Mouse (Mus musculus): ENCODE measurements around the gene Kmt5c. TPM values are rescaled to one million over a fixed set of nuclear protein-coding genes. Genes with fewer than 3 reads are reported as not detected.
A peak's percentile ranks its signal among the peaks of the same experiment; 100 is the strongest.

Kmt5c gene
- 10 to 100 TPM; 26.1 to 39.8 (median 33.0) TPM for total RNA-seq (2022)

DNA sequence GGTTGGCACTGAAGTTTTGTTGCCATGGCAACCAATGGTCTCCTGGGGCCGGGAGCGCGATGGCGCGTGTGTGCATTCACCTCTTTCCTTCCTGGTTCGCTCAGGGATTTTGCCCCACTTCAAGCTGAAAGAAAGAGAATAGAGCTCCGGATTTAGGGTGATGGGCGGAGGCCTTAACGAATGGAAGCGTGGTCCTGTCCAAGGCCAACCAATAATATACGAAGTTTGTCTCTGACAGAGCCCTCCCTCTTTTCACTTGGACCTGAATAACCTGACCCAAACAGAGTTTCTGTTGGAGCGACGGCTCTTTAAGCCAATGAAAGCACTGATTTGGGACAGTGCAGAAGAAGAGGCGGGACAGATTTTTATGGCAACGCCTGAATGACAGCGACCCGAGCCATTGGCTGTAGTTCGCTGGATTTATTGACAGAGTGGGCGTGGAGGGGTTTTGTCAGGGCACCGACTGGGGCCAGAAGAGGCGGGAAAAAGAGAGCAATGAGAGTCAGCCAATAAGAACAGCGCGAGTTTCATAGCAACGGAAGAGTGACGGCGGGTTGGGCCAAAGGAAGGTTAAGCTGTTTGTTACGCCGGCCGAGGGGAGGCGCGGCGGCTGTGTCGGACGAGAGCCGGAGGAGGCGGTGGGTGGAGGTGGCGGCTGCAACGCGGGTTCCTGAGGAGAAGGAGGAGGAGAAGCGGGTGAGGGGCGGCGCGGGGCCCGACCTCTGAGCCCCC is at the start of gene Kmt5c:
Gene Kmt5c (plus strand): TSS at position 572 of the 732 bp plus-strand sequence.
- DNase-seq (ENCODE audit: low spot score in 2 of 2): peak; percentile 99 to 100

- DNase-seq (ENCODE audit: low spot score in 2 of 2): peak; percentile 77 to 81
These were observed 49.5 kb upstream of the Kmt5c start, which contains the start of gene Brsk1 for GRCm38 (mm10) chr7:4690387-4690786. Gene Brsk1 (plus strand): TSS chr7:4690604.

DNA sequence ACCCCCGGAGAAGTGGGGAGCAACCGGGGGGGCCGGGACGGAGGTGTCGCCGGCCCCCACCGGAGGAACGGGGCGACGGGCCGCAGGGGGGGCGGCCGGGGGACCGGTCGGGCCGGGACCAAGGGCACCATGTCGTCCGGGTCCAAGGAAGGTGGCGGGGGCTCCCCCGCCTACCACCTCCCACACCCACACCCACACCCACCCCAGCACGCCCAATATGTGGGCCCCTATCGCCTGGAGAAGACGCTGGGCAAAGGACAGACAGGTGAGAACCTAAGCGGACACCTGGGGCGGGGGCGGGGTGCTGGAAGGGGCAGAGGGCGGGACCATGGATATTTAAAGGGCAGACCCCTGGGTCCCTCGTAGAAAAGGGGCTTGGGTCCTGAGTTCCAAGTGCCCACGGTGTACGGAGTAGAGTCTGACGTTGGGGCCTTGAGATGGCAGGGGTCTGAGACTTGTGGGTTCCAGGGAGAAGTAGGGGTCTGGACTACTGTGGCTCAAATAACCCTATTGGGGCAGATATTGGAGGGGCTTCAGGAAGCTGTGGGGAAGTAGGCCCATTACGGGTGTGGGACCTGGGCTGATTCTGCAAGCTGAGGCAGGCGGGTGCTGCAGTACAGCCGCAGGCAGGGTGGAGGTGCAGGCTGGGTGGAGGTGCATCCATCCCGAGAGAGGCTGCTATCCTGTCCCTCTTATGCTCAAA is 48.8 kb upstream of the Kmt5c start:
- no peak for DNase-seq (ENCODE audit: low spot score in 2 of 2)

DNA sequence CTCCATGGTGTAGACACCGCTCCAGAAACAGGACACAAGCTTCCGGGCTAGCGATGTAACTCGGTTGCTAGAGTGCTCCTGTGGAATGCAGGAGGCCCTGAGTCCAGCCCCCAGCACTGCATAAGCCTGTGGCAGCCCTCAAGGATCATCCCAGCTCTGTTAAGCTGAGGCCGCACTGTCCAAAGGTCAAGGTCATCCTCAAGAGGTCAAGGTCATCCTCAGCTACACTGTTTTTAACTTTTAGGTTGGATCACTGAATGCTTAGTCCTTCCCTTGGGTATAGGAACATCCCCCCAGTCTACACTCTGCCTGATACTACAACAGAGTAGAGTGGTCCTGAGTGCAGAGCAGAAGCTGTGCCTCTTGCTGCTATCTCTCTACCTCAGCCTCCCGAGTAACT is 46.9 kb upstream of the Kmt5c start:
- no peak for DNase-seq (ENCODE audit: low spot score in 2 of 2)

- DNase-seq (ENCODE audit: low spot score in 2 of 2): no peak
These were observed 37.6 kb upstream of the Kmt5c start for GRCm38 (mm10) chr7:4702334-4702733.

GRCm38 (mm10) chr7:4703195-4703594 is 36.7 kb upstream of the Kmt5c start:
- no peak for DNase-seq (ENCODE audit: low spot score in 2 of 2)

GRCm38 (mm10) chr7:4705098-4705497 is 34.8 kb upstream of the Kmt5c start:
- DNase-seq (ENCODE audit: low spot score in 2 of 2): no peak

DNA sequence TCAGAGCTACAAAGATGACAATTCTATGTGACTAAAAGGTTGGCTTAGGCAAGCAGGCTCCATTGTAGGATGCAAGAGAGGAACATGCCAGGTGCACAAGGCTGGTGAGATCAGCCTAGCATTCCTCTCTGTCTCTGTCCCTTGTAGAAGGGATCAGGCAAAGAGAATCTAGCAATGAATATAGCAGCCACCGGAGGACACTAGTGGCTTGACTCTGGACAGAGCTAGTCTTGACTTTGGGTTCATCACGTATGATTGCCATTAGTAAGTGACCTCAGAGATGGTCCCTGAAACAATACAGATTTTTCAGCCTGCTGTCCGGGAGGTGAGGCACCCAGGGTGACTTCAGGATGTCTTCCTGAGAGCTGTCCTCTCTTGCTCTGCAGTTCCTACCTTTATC is 27.3 kb upstream of the Kmt5c start:
- no peak for DNase-seq (ENCODE audit: low spot score in 2 of 2)

GRCm38 (mm10) chr7:4716955-4717354 is 23.0 kb upstream of the Kmt5c start:
- no peak for DNase-seq (ENCODE audit: low spot score in 2 of 2)

GRCm38 (mm10) chr7:4719276-4719675 is 20.6 kb upstream of the Kmt5c start:
- DNase-seq (ENCODE audit: low spot score in 2 of 2): no peak

DNA sequence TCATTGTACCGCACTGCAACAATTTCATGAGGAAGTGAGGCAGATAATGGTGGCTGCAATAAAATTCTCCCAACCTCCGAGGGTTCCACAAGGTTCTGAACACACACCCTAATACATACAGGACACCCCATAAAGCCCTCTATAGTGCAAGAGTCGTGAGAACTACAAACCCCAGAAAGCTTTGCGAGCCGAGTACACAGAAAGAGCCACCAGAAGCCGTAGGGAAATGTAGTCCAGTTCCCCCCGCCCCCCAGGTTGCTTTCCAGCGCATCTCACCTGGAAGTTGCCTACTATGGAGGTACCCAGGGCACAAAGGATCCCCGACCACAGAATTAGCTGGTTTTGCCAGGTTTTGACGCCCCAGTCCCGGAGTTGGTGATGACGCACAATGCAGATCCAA is 16.4 kb upstream of the Kmt5c start:
- no peak for DNase-seq (ENCODE audit: low spot score in 2 of 2)

- DNase-seq (ENCODE audit: low spot score in 2 of 2): no peak
These were observed 15.6 kb upstream of the Kmt5c start for GRCm38 (mm10) chr7:4724359-4724758.

- no peak for DNase-seq (ENCODE audit: low spot score in 2 of 2)
These were observed 14.7 kb upstream of the Kmt5c start, which contains the start of gene Tmem150b for GRCm38 (mm10) chr7:4725169-4725568. Gene Tmem150b (minus strand): TSS chr7:4725249.

DNA sequence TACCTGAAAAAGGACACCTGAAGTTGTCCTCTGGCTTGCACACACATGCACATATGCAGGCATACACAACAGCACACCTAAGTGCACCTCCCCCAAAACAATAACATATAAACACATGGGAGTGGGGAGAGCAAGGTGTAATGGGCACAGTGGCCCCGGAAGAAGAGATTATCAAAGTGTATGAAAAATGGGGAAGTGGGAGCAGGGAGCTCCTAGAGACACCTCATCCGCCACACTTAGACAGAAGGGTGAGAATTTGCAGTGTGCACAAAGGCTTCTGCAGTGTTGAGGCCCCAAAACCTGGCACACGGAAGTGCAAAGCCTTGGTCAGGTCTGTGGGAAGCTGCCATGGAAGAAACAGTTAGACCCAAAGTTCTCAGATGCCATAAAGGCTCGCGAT is 8.8 kb upstream of the Kmt5c start:
- DNase-seq (ENCODE audit: low spot score in 2 of 2): no peak

GRCm38 (mm10) chr7:4732968-4733392 is 6.9 kb upstream of the Kmt5c start:
- DNase-seq (ENCODE audit: low spot score in 2 of 2): no peak

- DNase-seq (ENCODE audit: low spot score in 2 of 2): no peak
These were observed 823 bp upstream of the Kmt5c start for GRCm38 (mm10) chr7:4739041-4739543.

GRCm38 (mm10) chr7:4740309-4740727 is 403 bp downstream of the Kmt5c start:
- DNase-seq (ENCODE audit: low spot score in 2 of 2): no peak

GRCm38 (mm10) chr7:4741151-4741550 is 1.2 kb downstream of the Kmt5c start:
- no peak for DNase-seq (ENCODE audit: low spot score in 2 of 2)

- no peak for DNase-seq (ENCODE audit: low spot score in 2 of 2)
These were observed 2.0 kb downstream of the Kmt5c start for GRCm38 (mm10) chr7:4741672-4742481.

GRCm38 (mm10) chr7:4742482-4742819 is 2.5 kb downstream of the Kmt5c start:
- DNase-seq (ENCODE audit: low spot score in 2 of 2): no peak

- DNase-seq (ENCODE audit: low spot score in 2 of 2): no peak
These were observed 3.4 kb downstream of the Kmt5c start for GRCm38 (mm10) chr7:4743354-4743753.

DNA sequence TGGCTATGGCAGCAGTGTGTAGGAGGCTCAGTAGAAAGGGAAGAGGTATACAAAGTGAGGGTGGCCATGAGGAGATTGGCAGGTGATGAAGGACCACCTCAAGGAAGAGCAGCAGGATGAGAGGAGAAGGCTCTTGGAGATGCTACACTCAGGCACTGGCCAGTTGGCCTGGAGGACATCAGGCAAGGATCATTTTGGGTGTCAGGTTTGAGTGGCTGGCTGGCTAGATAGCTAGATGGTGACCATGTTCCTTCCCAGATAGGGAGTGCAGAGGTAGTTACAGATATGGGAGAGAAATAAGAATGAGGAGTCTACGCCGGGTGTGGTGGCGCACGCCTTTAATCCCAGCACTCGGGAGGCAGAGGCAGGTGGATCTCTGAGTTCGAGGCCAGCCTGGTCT is 5.0 kb downstream of the Kmt5c start:
- no peak for DNase-seq (ENCODE audit: low spot score in 2 of 2)
